Mouse (Mus musculus): ENCODE results near the gene Zyx.

- TF ChIP-seq USF1 (IDR thresholded peaks at IDR 0.05; ENCODE audit: low read depth, low read length) (no peak), EP300 (IDR thresholded peaks at IDR 0.05; ENCODE audit: low read length) (no peak), CTCF (conservative IDR thresholded peaks at IDR 0.05 in 1 of 2, IDR thresholded peaks at IDR 0.05 in 1 of 2; ENCODE audit: low read depth in 2 of 2, low read length in 2 of 2) (no peak), TCF12 (IDR thresholded peaks at IDR 0.05; ENCODE audit: low read depth, low read length) (no peak), POLR2A (IDR thresholded peaks at IDR 0.05; ENCODE audit: low read depth, low read length) (no peak), GABPA (IDR thresholded peaks at IDR 0.05; ENCODE audit: insufficient replicate concordance, low read depth, low read length) (no peak)
Observed at GRCm38 (mm10) chr6:42328757-42329156, 20.7 kb upstream of the Zyx start.
